13 mouse cellular contexts compared by ENCODE assay signal in genomic region chr15:9131499-9131888, GRCm38 (mm10). TPM values are rescaled to one million over a fixed set of nuclear protein-coding genes. Genes with fewer than 3 reads are reported as not detected.
A peak's percentile ranks its signal among the peaks of the same experiment; 100 is the strongest.
DNase-seq lines count a peak whose midpoint lies in the region; ATAC-seq and TF ChIP-seq lines count a peak whose summit lies in the region.
"Had no signal": no experiment of that assay in that cellular context is flagged by ENCODE, and none has a peak within 500 bp of the region (broad histone marks: within the 10 kb centered on the region; RNA-seq: fewer than 3 reads in every experiment).

No protein-coding gene starts in this region.

- no peak overlapping the region for H3K9ac ChIP-seq in liver, embryonic 16.5 days (ENCODE audit: low read depth, low read length)
- H3K9ac ChIP-seq: neural tube, embryonic 13.5 days had no signal

- no peak for TF ChIP-seq POLR2A in kidney, adult 2 months (IDR thresholded peaks at IDR 0.05; ENCODE audit: low read depth, low read length)
- TF ChIP-seq POLR2A in thymus, adult 2 months (IDR thresholded peaks at IDR 0.05; ENCODE audit: control insufficient read depth, extremely low read depth, insufficient read depth, low read length, poor library complexity) = no peak

- H3K4me2 ChIP-seq in liver, embryonic 16.5 days (ENCODE audit: low read depth, low read length) = no peak overlapping the region
- H3K4me2 ChIP-seq: neural tube, embryonic 13.5 days had no signal

- peak; percentile 31 for DNase-seq in kidney, adult 2 months
- DNase-seq in kidney, postnatal 4 days = no peak
- no peak for DNase-seq in thymus, adult 2 months
- no peak for DNase-seq in thymus, adult 18-20 months
- DNase-seq in layer of hippocampus, postnatal 36 days = no peak
- DNase-seq in urinary bladder, postnatal 25 days (ENCODE audit: low spot score) = no peak
- no peak for DNase-seq in ovary, postnatal 36 days (ENCODE audit: low spot score)
- DNase-seq: lung, postnatal 4 days; thymus, postnatal 4 days had no signal

- peak; percentile 25; the same call in 1 of the 2 replicates for ATAC-seq in liver, embryonic 16.5 days (ENCODE audit: low read depth)

- no peak overlapping the region for H3K4me3 ChIP-seq in kidney, adult 2 months (ENCODE audit: insufficient read depth, low read depth, low read length)
- no peak overlapping the region for H3K4me3 ChIP-seq in thymus, adult 2 months (ENCODE audit: control insufficient read depth, insufficient read depth, low read length)
- no peak overlapping the region for H3K4me3 ChIP-seq in liver, embryonic 16.5 days (ENCODE audit: low read depth, low read length)
- H3K4me3 ChIP-seq: hindbrain, embryonic 10.5 days; neural tube, embryonic 13.5 days had no signal

- WGBS in kidney, adult 2 months = 46% methylated on average over 4 of the region's 4 CpGs
- WGBS in thymus, adult 2 months = 86% methylated on average over 4 of the region's 4 CpGs
- WGBS in liver, embryonic 16.5 days (ENCODE audit: insufficient replicate concordance) = 61% methylated on average over 4 of the region's 4 CpGs

- no peaks in the 10 kb centered on the region for H3K27me3 ChIP-seq in kidney, adult 2 months (replicated peaks; ENCODE audit: control insufficient read depth, insufficient read depth, low read length)
- H3K27me3 ChIP-seq in thymus, adult 2 months (ENCODE audit: control insufficient read depth, insufficient read depth, low read length) = no peaks in the 10 kb centered on the region
- H3K27me3 ChIP-seq in liver, embryonic 16.5 days (ENCODE audit: control insufficient read depth, insufficient read depth, low read depth, low read length) = no peaks in the 10 kb centered on the region
- H3K27me3 ChIP-seq: neural tube, embryonic 13.5 days had no signal

- no peaks in the 10 kb centered on the region for H3K9me3 ChIP-seq in liver, embryonic 16.5 days (replicated peaks; ENCODE audit: control insufficient read depth, low read length)
- H3K9me3 ChIP-seq: hindbrain, embryonic 10.5 days; neural tube, embryonic 13.5 days had no signal

- no peak for TF ChIP-seq CTCF in kidney, adult 2 months (conservative IDR thresholded peaks at IDR 0.05; ENCODE audit: insufficient read depth, insufficient read length, low read depth, low read length)
- no peak for TF ChIP-seq CTCF in thymus, adult 2 months (IDR thresholded peaks at IDR 0.05; ENCODE audit: borderline replicate concordance, control insufficient read depth, extremely low read depth, insufficient read depth, low read length, poor library complexity)

- H3K4me1 ChIP-seq in kidney, adult 2 months (ENCODE audit: control insufficient read depth, insufficient read depth, low read length) = peaks cover 18% of the 10 kb centered on the region
- H3K4me1 ChIP-seq in thymus, adult 2 months (replicated peaks; ENCODE audit: control insufficient read depth, insufficient read depth, low read length) = no peaks in the 10 kb centered on the region
- H3K4me1 ChIP-seq in liver, embryonic 16.5 days (ENCODE audit: control insufficient read depth, low read depth, low read length) = peaks cover 2% of the 10 kb centered on the region
- H3K4me1 ChIP-seq: hindbrain, embryonic 10.5 days had no signal

- H3K27ac ChIP-seq in kidney, adult 2 months (ENCODE audit: insufficient read depth, low read depth, low read length) = peak overlapping the region; percentile 42
- H3K27ac ChIP-seq in thymus, adult 2 months (ENCODE audit: control insufficient read depth, insufficient read depth, low read length) = peak overlapping the region; percentile 34; the same call in 1 of the 2 replicates
- H3K27ac ChIP-seq in liver, embryonic 16.5 days (ENCODE audit: low read length) = no peak overlapping the region
- H3K27ac ChIP-seq: hindbrain, embryonic 10.5 days; kidney, postnatal 0 days; neural tube, embryonic 13.5 days had no signal

- no peaks in the 10 kb centered on the region for H3K36me3 ChIP-seq in kidney, adult 2 months (ENCODE audit: control insufficient read depth, insufficient read depth, low read length)
- H3K36me3 ChIP-seq in thymus, adult 2 months (ENCODE audit: control insufficient read depth, insufficient read depth, low read length) = peaks cover 15% of the 10 kb centered on the region
- H3K36me3 ChIP-seq in liver, embryonic 16.5 days (ENCODE audit: control insufficient read depth, insufficient read depth) = peaks cover 22% of the 10 kb centered on the region

RNA-seq across cellular contexts. Expression of gene Lmbrd2, which starts 8.9 kb away (rescaled TPM):
- polyA plus RNA-seq in kidney, adult 2 months (2012; rRNA removed) = 21.2 and 32.4 TPM in 2 replicates
- polyA plus RNA-seq in thymus, adult 2 months (2012; rRNA removed) = 10.0 and 12.3 TPM in 2 replicates
- 1.9 and 2.0 TPM in 2 replicates for polyA plus RNA-seq in liver, embryonic 16.5 days (2015; fragmentation: Nextera tagmentation; extraction: Ambion mirVana)
- total RNA-seq in layer of hippocampus, postnatal 36 days (2021) = 10 to 100 TPM; 56.8 to 62.8 TPM

RNA-seq across cellular contexts. Expression of gene Skp2, which starts 23.7 kb away (rescaled TPM):
- polyA plus RNA-seq in kidney, adult 2 months (2012; rRNA removed) = 0.92 and 1.0 TPM in 2 replicates
- 11.5 and 14.2 TPM in 2 replicates for polyA plus RNA-seq in thymus, adult 2 months (2012; rRNA removed)
- polyA plus RNA-seq in liver, embryonic 16.5 days (2015; fragmentation: Nextera tagmentation; extraction: Ambion mirVana) = 16.5 and 19.3 TPM in 2 replicates
- total RNA-seq in layer of hippocampus, postnatal 36 days (2021) = 1 to 10 TPM; 5.2 to 5.3 TPM
